Mouse (Mus musculus): ENCODE data around the gene Trpv5. TPM values are rescaled to one million over a fixed set of nuclear protein-coding genes. Genes with fewer than 3 reads are reported as not detected.

Trpv5 gene
- total and polyA plus RNA-seq, 3 experiments = not detected

GRCm38 (mm10) chr6:41684911-41685310, 4.3 kb upstream of the Trpv5 start:
- no peaks in the 10 kb centered on the region for H3K79me2 ChIP-seq (replicated peaks; ENCODE audit: control insufficient read depth, extremely low read depth, insufficient read depth, poor library complexity, severe bottlenecking)
- H3K4me3 ChIP-seq (replicated peaks in 1 of 3; ENCODE audit: low read depth in 2 of 3, low read length in 2 of 3, poor library complexity in 1 of 3) = no peak overlapping the region
- TF ChIP-seq BHLHE40 (IDR thresholded peaks at IDR 0.05; ENCODE audit: low read depth, low read length) = no peak
- TF ChIP-seq ZNF384 (IDR thresholded peaks at IDR 0.05; ENCODE audit: low read depth, low read length) = no peak
- no peak for TF ChIP-seq ETS1 (conservative IDR thresholded peaks at IDR 0.05; ENCODE audit: low read depth, low read length)
- no peak for TF ChIP-seq MEF2A (IDR thresholded peaks at IDR 0.05; ENCODE audit: borderline replicate concordance, low read depth, low read length)
- TF ChIP-seq TCF12 (IDR thresholded peaks at IDR 0.05; ENCODE audit: low read depth, low read length) = no peak
- TF ChIP-seq USF2 (conservative IDR thresholded peaks at IDR 0.05; ENCODE audit: low read depth, low read length) = no peak
- no peak for TF ChIP-seq MAZ (IDR thresholded peaks at IDR 0.05; ENCODE audit: low read depth, low read length)
- no peak for TF ChIP-seq GABPA (IDR thresholded peaks at IDR 0.05; ENCODE audit: insufficient replicate concordance, low read depth, low read length)
- no peak for TF ChIP-seq UBTF (IDR thresholded peaks at IDR 0.05; ENCODE audit: low read depth, low read length)
- no peak overlapping the region for H3K27ac ChIP-seq (ENCODE audit: insufficient read depth, low read depth)
- H3K4me1 ChIP-seq (ENCODE audit: control insufficient read depth in 1 of 2, insufficient read depth in 2 of 2) = no peaks in the 10 kb centered on the region
- no peaks in the 10 kb centered on the region for H3K36me3 ChIP-seq (replicated peaks in 1 of 2; ENCODE audit: control insufficient read depth in 1 of 2, insufficient read depth in 1 of 2, low read length in 1 of 2)
- H3K9me3 ChIP-seq (replicated peaks; ENCODE audit: low read length) = no peaks in the 10 kb centered on the region
- in situ Hi-C loops (cut with MboI; ENCODE audit: low pct_ligation_motif_present, low pct_unique_long_range_greater_than_20kb, low sequenced_read_pairs) = no loop called here
- no peaks in the 10 kb centered on the region for H3K27me3 ChIP-seq (replicated peaks)
- dilution Hi-C loops (cut with MboI; ENCODE audit: extremely low pct_ligation_motif_present, extremely low pct_unique_long_range_greater_than_20kb, low sequenced_read_pairs) = no loop called here
- no peak overlapping the region for H3K4me2 ChIP-seq (ENCODE audit: insufficient read depth, low read depth, poor library complexity, severe bottlenecking)
- no peak for DNase-seq (ENCODE audit: extremely low read depth)
- H3K9ac ChIP-seq (ENCODE audit: insufficient read depth, low read depth) = no peak overlapping the region

GRCm38 (mm10) chr6:41684131-41684530, 3.6 kb upstream of the Trpv5 start, which contains the start of gene Llcfc1:
Gene Llcfc1 (plus strand): TSS chr6:41684431.
- H3K27ac ChIP-seq (ENCODE audit: insufficient read depth, low read depth) = no peak within 1 kb of the TSS

GRCm38 (mm10) chr6:41681656-41682055, 1.1 kb upstream of the Trpv5 start:
- in situ Hi-C loops (cut with MboI; ENCODE audit: low pct_ligation_motif_present, low pct_unique_long_range_greater_than_20kb, low sequenced_read_pairs) = no loop called here

More at GRCm38 (mm10) chr6:41684131-41684530, 3.6 kb upstream of the Trpv5 start, which contains the start of gene Llcfc1:
- H3K4me3 ChIP-seq (replicated peaks in 1 of 3; ENCODE audit: low read depth in 2 of 3, low read length in 2 of 3, poor library complexity in 1 of 3) = no peak within 1 kb of the TSS
- no peaks in the 10 kb centered on the region for H3K36me3 ChIP-seq (replicated peaks in 1 of 2; ENCODE audit: control insufficient read depth in 1 of 2, insufficient read depth in 1 of 2, low read length in 1 of 2)
- TF ChIP-seq IRF4 (IDR thresholded peaks at IDR 0.05; ENCODE audit: low read depth, low read length) (no peak), JUN (IDR thresholded peaks at IDR 0.05; ENCODE audit: insufficient read depth, low read depth, low read length) (no peak)
- no peaks in the 10 kb centered on the region for H3K4me1 ChIP-seq (ENCODE audit: control insufficient read depth in 1 of 2, insufficient read depth in 2 of 2)
- no peaks in the 10 kb centered on the region for H3K79me2 ChIP-seq (replicated peaks; ENCODE audit: control insufficient read depth, extremely low read depth, insufficient read depth, poor library complexity, severe bottlenecking)
- in situ Hi-C loops (cut with MboI; ENCODE audit: low pct_ligation_motif_present, low pct_unique_long_range_greater_than_20kb, low sequenced_read_pairs) (no loop called here), dilution Hi-C loops (cut with MboI; ENCODE audit: extremely low pct_ligation_motif_present, extremely low pct_unique_long_range_greater_than_20kb, low sequenced_read_pairs) (no loop called here)
- H3K27me3 ChIP-seq (replicated peaks) = no peaks in the 10 kb centered on the region
- H3K9me3 ChIP-seq (replicated peaks; ENCODE audit: low read length) = no peaks in the 10 kb centered on the region
- no peak for DNase-seq (ENCODE audit: extremely low read depth)
- H3K9ac ChIP-seq (ENCODE audit: insufficient read depth, low read depth) = no peak within 1 kb of the TSS
- no peak within 1 kb of the TSS for H3K4me2 ChIP-seq (ENCODE audit: insufficient read depth, low read depth, poor library complexity, severe bottlenecking)

More at GRCm38 (mm10) chr6:41681656-41682055, 1.1 kb upstream of the Trpv5 start:
- H3K9me3 ChIP-seq (replicated peaks; ENCODE audit: low read length) = no peaks in the 10 kb centered on the region
- no peaks in the 10 kb centered on the region for H3K79me2 ChIP-seq (replicated peaks; ENCODE audit: control insufficient read depth, extremely low read depth, insufficient read depth, poor library complexity, severe bottlenecking)
- no peak overlapping the region for H3K4me2 ChIP-seq (ENCODE audit: insufficient read depth, low read depth, poor library complexity, severe bottlenecking)
- no peak for DNase-seq (ENCODE audit: extremely low read depth)
- H3K4me3 ChIP-seq (replicated peaks in 1 of 3; ENCODE audit: low read depth in 2 of 3, low read length in 2 of 3, poor library complexity in 1 of 3) = no peak overlapping the region
- no peaks in the 10 kb centered on the region for H3K4me1 ChIP-seq (ENCODE audit: control insufficient read depth in 1 of 2, insufficient read depth in 2 of 2)
- H3K27ac ChIP-seq (ENCODE audit: insufficient read depth, low read depth) = no peak overlapping the region
- no peaks in the 10 kb centered on the region for H3K27me3 ChIP-seq (replicated peaks)
- TF ChIP-seq MAFK (IDR thresholded peaks at IDR 0.05; ENCODE audit: insufficient replicate concordance, low read length) (no peak), ELF1 (IDR thresholded peaks at IDR 0.05; ENCODE audit: low read depth, low read length) (no peak), SIN3A (IDR thresholded peaks at IDR 0.05; ENCODE audit: low read length) (no peak), NELFE (IDR thresholded peaks at IDR 0.05; ENCODE audit: low read depth, low read length) (no peak), ZMIZ1 (IDR thresholded peaks at IDR 0.05; ENCODE audit: low read depth, low read length) (no peak), MAZ (IDR thresholded peaks at IDR 0.05; ENCODE audit: low read depth, low read length) (no peak), CHD1 (IDR thresholded peaks at IDR 0.05; ENCODE audit: low read depth, low read length) (no peak), JUN (IDR thresholded peaks at IDR 0.05; ENCODE audit: insufficient read depth, low read depth, low read length) (no peak), MAX (IDR thresholded peaks at IDR 0.05; ENCODE audit: low read length) (no peak), IRF4 (IDR thresholded peaks at IDR 0.05; ENCODE audit: low read depth, low read length) (no peak), CHD2 (IDR thresholded peaks at IDR 0.05; ENCODE audit: low read length) (no peak), SMC3 (IDR thresholded peaks at IDR 0.05; ENCODE audit: low read depth, low read length) (no peak), E2F4 (IDR thresholded peaks at IDR 0.05; ENCODE audit: insufficient replicate concordance, low read depth, low read length) (no peak), TCF12 (IDR thresholded peaks at IDR 0.05; ENCODE audit: low read depth, low read length) (no peak), ETS1 (conservative IDR thresholded peaks at IDR 0.05; ENCODE audit: low read depth, low read length) (no peak), EP300 (IDR thresholded peaks at IDR 0.05; ENCODE audit: low read length) (no peak), POLR2AphosphoS2 (IDR thresholded peaks at IDR 0.05; ENCODE audit: low read depth, low read length) (no peak)
- dilution Hi-C loops (cut with MboI; ENCODE audit: extremely low pct_ligation_motif_present, extremely low pct_unique_long_range_greater_than_20kb, low sequenced_read_pairs) = no loop called here
- no peak overlapping the region for H3K9ac ChIP-seq (ENCODE audit: insufficient read depth, low read depth)
- H3K36me3 ChIP-seq (replicated peaks in 1 of 2; ENCODE audit: control insufficient read depth in 1 of 2, insufficient read depth in 1 of 2, low read length in 1 of 2) = no peaks in the 10 kb centered on the region

All from CH12.LX (cell line).